Mouse (Mus musculus): ENCODE measurements at regions not wholly inside any gene's neighbourhood (a gene's known extent, or its start where the extent isn't known, plus 50 kb on each side); places are given as distances from the start of the nearest gene placed in this dataset.
A peak's percentile ranks its signal among the peaks of the same experiment; 100 is the strongest.

DNA sequence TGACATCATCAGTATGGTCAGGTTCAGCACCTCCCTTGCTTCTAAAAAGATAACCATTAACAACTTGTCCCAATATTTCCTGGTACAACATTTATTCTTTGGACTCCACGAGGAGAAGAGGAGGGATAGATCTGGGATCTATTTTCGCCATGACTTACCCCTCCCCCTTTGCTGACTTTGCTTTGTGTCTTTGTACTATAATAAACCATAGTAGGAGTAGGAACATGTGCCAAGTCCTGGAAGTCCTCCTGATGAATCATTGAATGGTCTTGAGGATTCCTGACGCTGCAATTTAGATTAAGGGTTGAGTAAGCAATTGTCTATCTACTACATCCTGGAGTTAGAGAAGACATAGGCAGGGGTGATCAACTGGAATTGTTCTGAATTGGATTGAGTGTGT is 71.2 kb downstream of the Rbm11 start:
- TF ChIP-seq NANOG (IDR thresholded peaks at IDR 0.05; ENCODE audit: borderline replicate concordance, low read length), result no peak
- TF ChIP-seq POU5F1 (IDR thresholded peaks at IDR 0.05; ENCODE audit: borderline replicate concordance, low read length), result no peak
- TF ChIP-seq CTCF (conservative IDR thresholded peaks at IDR 0.05; ENCODE audit: low read length), result no peak
- Histone ChIP-seq H3K4me3 (replicated peaks; ENCODE audit: low read length) (no peak overlapping the region), H3K4me1 (replicated peaks; ENCODE audit: low read depth, low read length) (no peaks in the 10 kb centered on the region), H3K36me3 (ENCODE audit: insufficient read depth, low read length) (no peaks in the 10 kb centered on the region), H3K27me3 (ENCODE audit: insufficient read depth, low read length) (no peaks in the 10 kb centered on the region), H3K9me3 (ENCODE audit: low read length) (no peaks in the 10 kb centered on the region)

DNA sequence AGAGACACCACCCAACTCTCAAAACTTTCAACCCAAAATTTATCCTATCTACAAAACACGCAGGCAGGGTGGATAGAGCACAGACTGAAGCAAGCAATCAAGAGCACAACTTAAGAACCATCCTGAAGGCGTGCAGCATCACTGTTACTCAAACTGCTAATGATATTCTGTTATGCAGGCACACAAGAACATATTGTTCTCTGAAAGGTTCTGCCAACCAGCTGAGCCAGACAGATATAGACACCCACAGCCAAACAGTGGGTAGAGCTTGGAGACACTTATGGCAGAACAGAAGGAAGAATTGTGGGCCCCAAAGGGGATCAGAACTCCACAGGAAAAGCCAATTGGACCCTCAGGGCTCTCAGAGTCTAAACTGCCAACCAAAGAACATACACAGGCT is 74.9 kb downstream of the Rbm11 start:
- Histone ChIP-seq H3K36me3 (ENCODE audit: insufficient read depth, low read length) (no peaks in the 10 kb centered on the region), H3K4me1 (replicated peaks; ENCODE audit: low read depth, low read length) (no peaks in the 10 kb centered on the region), H3K9me3 (ENCODE audit: low read length) (no peaks in the 10 kb centered on the region), H3K27me3 (ENCODE audit: insufficient read depth, low read length) (no peaks in the 10 kb centered on the region), H3K4me3 (replicated peaks; ENCODE audit: low read length) (no peak overlapping the region)
- TF ChIP-seq CTCF (conservative IDR thresholded peaks at IDR 0.05; ENCODE audit: low read length), result no peak
- no peak for TF ChIP-seq POU5F1 (IDR thresholded peaks at IDR 0.05; ENCODE audit: borderline replicate concordance, low read length)
- no peak for TF ChIP-seq NANOG (IDR thresholded peaks at IDR 0.05; ENCODE audit: borderline replicate concordance, low read length)

DNA sequence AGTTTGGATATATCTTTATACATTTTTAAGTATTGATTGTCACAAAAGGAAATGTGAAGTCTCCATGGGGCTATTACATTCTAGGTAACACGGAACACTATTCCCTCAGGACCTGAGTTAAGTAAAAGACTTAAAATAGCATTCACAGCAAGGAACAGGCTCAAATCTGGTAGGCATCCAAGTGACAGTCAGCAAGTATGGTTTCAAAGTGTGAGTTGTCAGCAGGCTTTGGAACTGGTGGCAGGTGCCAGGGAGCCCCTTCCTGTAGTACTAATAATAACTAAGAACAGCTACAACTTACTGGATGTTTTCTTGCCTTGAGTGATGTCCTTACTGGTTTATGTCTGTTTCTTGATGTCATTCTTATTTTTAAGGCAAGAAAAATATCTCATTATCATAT is 79.5 kb downstream of the Rbm11 start:
- H3K4me1 ChIP-seq (replicated peaks; ENCODE audit: low read depth, low read length), result no peaks in the 10 kb centered on the region
- H3K4me3 ChIP-seq (replicated peaks; ENCODE audit: low read length), result no peak overlapping the region
- H3K9me3 ChIP-seq (ENCODE audit: low read length), result no peaks in the 10 kb centered on the region
- no peaks in the 10 kb centered on the region for H3K27me3 ChIP-seq (ENCODE audit: insufficient read depth, low read length)
- no peak for TF ChIP-seq NANOG (IDR thresholded peaks at IDR 0.05; ENCODE audit: borderline replicate concordance, low read length)
- TF ChIP-seq CTCF (conservative IDR thresholded peaks at IDR 0.05; ENCODE audit: low read length), result no peak
- no peak for TF ChIP-seq POU5F1 (IDR thresholded peaks at IDR 0.05; ENCODE audit: borderline replicate concordance, low read length)
- H3K36me3 ChIP-seq (ENCODE audit: insufficient read depth, low read length), result no peaks in the 10 kb centered on the region

DNA sequence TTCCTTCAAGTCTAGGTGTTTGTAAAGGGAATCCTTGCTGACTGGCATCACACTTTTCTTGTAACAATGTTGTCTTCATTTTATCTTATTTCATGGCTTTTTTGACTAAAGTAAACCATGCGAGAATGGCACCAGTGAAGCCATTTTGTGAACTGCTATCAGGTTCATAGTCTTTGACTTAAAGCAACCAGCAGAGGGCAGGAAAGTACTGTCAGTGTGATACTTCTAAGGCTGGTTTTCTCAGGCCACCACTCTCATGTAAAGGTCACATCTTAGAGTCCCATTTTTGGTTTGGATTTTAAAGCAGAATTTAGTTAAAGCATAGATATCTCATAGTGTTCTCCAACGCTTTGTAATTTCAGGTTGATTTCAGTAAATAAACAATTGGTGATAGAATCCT is 83.2 kb downstream of the Rbm11 start:
- no peaks in the 10 kb centered on the region for H3K36me3 ChIP-seq (ENCODE audit: insufficient read depth, low read length)
- no peaks in the 10 kb centered on the region for H3K4me1 ChIP-seq (replicated peaks; ENCODE audit: low read depth, low read length)
- H3K4me3 ChIP-seq (replicated peaks; ENCODE audit: low read length), result no peak overlapping the region
- no peaks in the 10 kb centered on the region for H3K9me3 ChIP-seq (ENCODE audit: low read length)
- TF ChIP-seq CTCF (conservative IDR thresholded peaks at IDR 0.05; ENCODE audit: low read length), result peak; percentile 42
- TF ChIP-seq NANOG (IDR thresholded peaks at IDR 0.05; ENCODE audit: borderline replicate concordance, low read length), result no peak
- H3K27me3 ChIP-seq (ENCODE audit: insufficient read depth, low read length), result no peaks in the 10 kb centered on the region

DNA sequence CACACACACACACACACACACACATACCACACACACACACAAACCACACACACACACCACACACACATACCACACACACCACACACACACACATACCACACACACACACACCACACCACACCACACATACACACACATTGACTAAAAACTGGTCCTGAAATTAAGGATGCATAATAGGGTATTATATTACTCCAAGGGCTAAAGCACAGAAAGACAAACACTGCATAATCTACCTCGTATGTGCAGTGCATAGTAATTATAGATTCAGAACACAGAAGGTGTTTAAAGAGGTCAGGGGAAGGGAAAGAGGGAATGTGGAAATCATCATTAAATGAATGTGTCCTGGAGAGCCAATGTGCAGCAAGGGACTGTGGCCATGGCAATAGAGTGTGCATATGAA is 84.5 kb downstream of the Rbm11 start:
- H3K4me1 ChIP-seq (replicated peaks; ENCODE audit: low read depth, low read length), result no peaks in the 10 kb centered on the region
- H3K9me3 ChIP-seq (ENCODE audit: low read length), result no peaks in the 10 kb centered on the region
- no peaks in the 10 kb centered on the region for H3K27me3 ChIP-seq (ENCODE audit: insufficient read depth, low read length)
- TF ChIP-seq NANOG (IDR thresholded peaks at IDR 0.05; ENCODE audit: borderline replicate concordance, low read length) (no peak), CTCF (conservative IDR thresholded peaks at IDR 0.05; ENCODE audit: low read length) (no peak), POU5F1 (IDR thresholded peaks at IDR 0.05; ENCODE audit: borderline replicate concordance, low read length) (no peak)
- H3K4me3 ChIP-seq (replicated peaks; ENCODE audit: low read length), result no peak overlapping the region
- H3K36me3 ChIP-seq (ENCODE audit: insufficient read depth, low read length), result no peaks in the 10 kb centered on the region
